Mouse (Mus musculus): Measurements from ENCODE around the gene Scrn1.

GRCm38 (mm10) chr6:54565665-54566545, at the start of gene Scrn1:
- TF ChIP-seq CTCF (IDR thresholded peaks at IDR 0.05; ENCODE audit: control insufficient read depth, insufficient read depth, low read length) (no peak), POLR2A (IDR thresholded peaks at IDR 0.05; ENCODE audit: borderline replicate concordance, control insufficient read depth, low read depth, low read length) (no peak)

Measured in bone marrow, adult 2 months (tissue).